Mouse (Mus musculus) kidney, postnatal 14 days (tissue): ENCODE measurements around the gene Rnf181.

Source experiments
- DNase-seq: peaks from one replicate; pipeline ENCODE4 v3.0.0; 2022; ENCODE audit warnings: mixed read lengths

Gene Rnf181

GRCm38 (mm10) chr6:72359343-72359742 is 7.4 kb downstream of the Rnf181 start:
- DNase-seq, result no peak

GRCm38 (mm10) chr6:72358086-72358764 is 8.5 kb downstream of the Rnf181 start:
- no peak for DNase-seq

GRCm38 (mm10) chr6:72357164-72358079 is 9.3 kb downstream of the Rnf181 start:
- no peak for DNase-seq

- DNase-seq, result no peak
Observed at GRCm38 (mm10) chr6:72356001-72356532, 10.7 kb downstream of the Rnf181 start.

- peak; percentile 94 for DNase-seq
Observed at GRCm38 (mm10) chr6:72355066-72355911, 11.5 kb downstream of the Rnf181 start, which contains the start of gene Tmem150a. Tmem150a (plus strand) TSS chr6:72355447.

- no peak for DNase-seq
Observed at GRCm38 (mm10) chr6:72354025-72354424, 12.7 kb downstream of the Rnf181 start.

- peak; percentile 72 for DNase-seq
Observed at GRCm38 (mm10) chr6:72352636-72353405, 13.9 kb downstream of the Rnf181 start.

- no peak for DNase-seq
Observed at GRCm38 (mm10) chr6:72350214-72350613, 16.5 kb downstream of the Rnf181 start.

- DNase-seq, result no peak
Observed at GRCm38 (mm10) chr6:72348411-72348810, 18.3 kb downstream of the Rnf181 start.

- peak; percentile 92 for DNase-seq
Observed at GRCm38 (mm10) chr6:72347166-72347941, 19.4 kb downstream of the Rnf181 start, which contains the start of gene 0610030E20Rik. 0610030E20Rik (plus strand) TSS chr6:72347317.

- DNase-seq, result no peak
Observed at GRCm38 (mm10) chr6:72346261-72346660, 20.5 kb downstream of the Rnf181 start.

GRCm38 (mm10) chr6:72345633-72346032 is 21.1 kb downstream of the Rnf181 start:
- no peak for DNase-seq

GRCm38 (mm10) chr6:72345074-72345567 is 21.6 kb downstream of the Rnf181 start, which contains the start of gene Usp39:
Usp39 (minus strand) TSS chr6:72345184.
- DNase-seq, result peak; percentile 96

GRCm38 (mm10) chr6:72344396-72345073 is 22.2 kb downstream of the Rnf181 start:
- DNase-seq, result no peak

GRCm38 (mm10) chr6:72340481-72340880 is 26.3 kb downstream of the Rnf181 start:
- DNase-seq, result no peak

- no peak for DNase-seq
Observed at GRCm38 (mm10) chr6:72333111-72333510, 33.6 kb downstream of the Rnf181 start.

GRCm38 (mm10) chr6:72330133-72330532 is 36.6 kb downstream of the Rnf181 start:
- DNase-seq, result no peak

- no peak for DNase-seq
Observed at GRCm38 (mm10) chr6:72329019-72329418, 37.7 kb downstream of the Rnf181 start.

GRCm38 (mm10) chr6:72326274-72326673 is 40.5 kb downstream of the Rnf181 start:
- peak; percentile 71 for DNase-seq
